Mouse (Mus musculus) cerebral cortex, adult 2 months (tissue): Measurements from ENCODE around the gene Gm6337.

Experiments used
- WGBS: fragments of 180-500 bp; shearing (Covaris S2); methylation state at CpG from one replicate; pipeline ENCODE4 v1.1.7; 2018; 5-methylcytosine and 5-hydroxymethylcytosine counted together

The Gm6337 gene

GRCm38 (mm10) chr14:6058167-6058566 lies at the start of gene Gm6337:
Gene Gm6337 (minus strand): TSS chr14:6058267.
- WGBS: 91% methylated on average over 4 of the region's 4 CpGs

- 9% methylated on average over 9 of the region's 9 CpGs for WGBS
These were observed 49.4 kb upstream of the Gm6337 start for GRCm38 (mm10) chr14:6107500-6107899.

DNA sequence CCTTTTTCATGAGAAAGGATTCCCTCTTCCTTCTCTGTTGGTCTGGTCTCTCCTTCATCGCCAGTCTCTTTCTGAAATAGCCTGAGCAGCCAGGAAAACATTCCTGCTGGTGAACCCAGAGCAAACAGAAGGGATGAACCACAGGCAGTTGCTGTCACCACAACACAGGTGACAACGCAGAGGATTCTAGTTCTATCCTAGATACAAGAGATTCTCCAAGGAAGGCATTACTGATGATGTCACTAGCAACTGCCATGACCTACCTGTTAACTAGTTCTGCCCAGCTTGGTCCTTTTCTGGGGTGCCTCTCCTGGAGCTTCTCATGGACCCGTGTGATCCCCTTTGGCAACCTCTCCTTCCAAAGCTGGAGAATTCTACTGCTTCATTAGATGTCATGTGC lies 35.8 kb upstream of the Gm6337 start, which contains the start of gene Gm8206:
Gene Gm8206, minus strand, starts transcription at position 101 of the 400 bp plus-strand sequence.
- WGBS: 91% methylated on average over 2 of the region's 3 CpGs
